Mouse (Mus musculus) stomach, embryonic 14.5 days (tissue): ENCODE results near the gene Maml1. TPM values are rescaled to one million over a fixed set of nuclear protein-coding genes. Genes with fewer than 3 reads are reported as not detected.

ENCODE experiments used
- ATAC-seq: fragments of 200-750 bp; cut with Nextera tagmentation; 2 replicates; pipeline ENCODE4 v1.8.0; 2017; ENCODE audit warnings: low read depth, moderate TSS enrichment; ENCODE audit not compliant: insufficient number of reproducible peaks, insufficient read depth, low FRiP score
- H3K27ac ChIP-seq: fragments of 300-500 bp; sonication (generic); 2 replicates; pipeline ENCODE4 v1.5.1; 2014; ENCODE audit warnings: mild to moderate bottlenecking, low read length, moderate library complexity, mixed read lengths
- H3K27me3 ChIP-seq: fragments of 300-500 bp; sonication (generic); 2 replicates; pipeline ENCODE4 v1.6.1; 2014; ENCODE audit warnings: low read length, control low read depth, mixed read lengths; ENCODE audit not compliant: control insufficient read depth, insufficient read depth
- H3K36me3 ChIP-seq: fragments of 300-500 bp; sonication (generic); 2 replicates; pipeline ENCODE4 v1.6.1; 2014; ENCODE audit warnings: mild to moderate bottlenecking, control low read depth, low read length, moderate library complexity, mixed read lengths; ENCODE audit not compliant: control insufficient read depth, insufficient read depth
- H3K4me1 ChIP-seq: fragments of 300-500 bp; sonication (generic); 2 replicates; pipeline ENCODE4 v1.6.1; 2014; ENCODE audit warnings: low read length, control low read depth, mixed read lengths; ENCODE audit not compliant: control insufficient read depth, insufficient read depth
- H3K4me2 ChIP-seq: fragments of 300-500 bp; sonication (generic); replicated peaks from 2 replicates; pipeline ENCODE4 v1.6.1; 2014; ENCODE audit warnings: low read depth, low read length, control low read depth
- H3K4me3 ChIP-seq: fragments of 300-500 bp; sonication (generic); 2 replicates; pipeline ENCODE4 v1.5.1; 2014; ENCODE audit warnings: low read depth, low read length, control low read depth
- H3K9ac ChIP-seq: fragments of 300-500 bp; sonication (generic); replicated peaks from 2 replicates; pipeline ENCODE4 v1.6.1; 2014; ENCODE audit warnings: low read depth, mild to moderate bottlenecking, control low read depth, low read length, moderate library complexity, mixed read lengths
- H3K9me3 ChIP-seq: fragments of 300-500 bp; sonication (generic); 2 replicates; pipeline ENCODE4 v1.6.1; 2016; ENCODE audit warnings: low read depth, low read length, control low read depth; ENCODE audit not compliant: control insufficient read depth
- WGBS: fragments of 180-500 bp; shearing (Covaris S2); extraction: QIAGEN DNeasy Blood & Tissue Kit; methylation state at CpG from one replicate; pipeline ENCODE4 v1.1.7; 2014; 5-methylcytosine and 5-hydroxymethylcytosine counted together
- polyA plus RNA-seq: library from polyadenylated mRNA; unstranded; fragments of >200 nt; fragmentation: Nextera tagmentation; extraction: Ambion mirVana; gene quantifications from 2 replicates; pipeline ENCODE4 v1.2.1, GENCODE M21; 2014

Maml1 gene
- polyA plus RNA-seq, 1 experiment from 2014 or later = 9.9 TPM

GRCm38 (mm10) chr11:50243926-50244325 is 48.2 kb downstream of the Maml1 start:
- 76% methylated on average over 6 of the region's 6 CpGs for WGBS
- no peaks in the 10 kb centered on the region for H3K36me3 ChIP-seq
- ATAC-seq = no peak
- no peak overlapping the region for H3K4me2 ChIP-seq
- H3K27ac ChIP-seq = no peak overlapping the region
- H3K4me3 ChIP-seq = no peak overlapping the region
- no peaks in the 10 kb centered on the region for H3K9me3 ChIP-seq
- H3K9ac ChIP-seq = no peak overlapping the region
- H3K4me1 ChIP-seq = no peaks in the 10 kb centered on the region
- H3K27me3 ChIP-seq = no peaks in the 10 kb centered on the region

DNA sequence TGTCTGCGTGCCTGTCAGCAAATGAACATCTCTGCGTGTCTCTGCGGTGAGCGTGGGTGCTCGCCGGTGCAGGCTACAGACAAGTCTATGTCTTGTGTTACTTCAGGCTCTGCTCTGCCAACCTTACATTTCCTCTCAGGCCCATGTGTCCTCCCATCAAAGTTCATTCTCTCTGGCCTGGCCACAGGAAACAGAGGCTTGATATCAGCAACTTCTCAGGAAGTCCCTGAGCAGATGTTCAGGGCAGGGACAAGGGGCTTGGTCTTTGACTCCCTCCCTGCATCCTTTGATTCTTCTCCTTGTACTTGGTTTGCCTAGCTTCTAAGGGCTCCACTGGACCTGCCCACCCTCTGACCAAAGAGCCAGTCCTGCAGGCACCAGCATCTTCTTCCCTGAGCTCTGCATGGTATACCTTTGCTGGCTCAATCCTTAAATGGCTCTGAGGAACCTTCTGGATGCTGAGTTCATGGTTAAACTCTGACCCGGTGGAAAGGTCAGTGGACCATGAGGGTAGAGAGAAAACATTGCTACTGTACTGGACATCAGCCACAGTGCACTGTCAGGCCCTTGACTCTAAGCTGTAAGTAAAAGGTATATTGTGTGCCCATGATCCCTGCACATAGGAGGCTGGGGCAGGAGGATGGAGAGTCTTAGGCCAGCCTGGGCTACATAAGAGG is 51.7 kb downstream of the Maml1 start:
- no peak for ATAC-seq
- WGBS = 91% methylated on average over 7 of the region's 7 CpGs

DNA sequence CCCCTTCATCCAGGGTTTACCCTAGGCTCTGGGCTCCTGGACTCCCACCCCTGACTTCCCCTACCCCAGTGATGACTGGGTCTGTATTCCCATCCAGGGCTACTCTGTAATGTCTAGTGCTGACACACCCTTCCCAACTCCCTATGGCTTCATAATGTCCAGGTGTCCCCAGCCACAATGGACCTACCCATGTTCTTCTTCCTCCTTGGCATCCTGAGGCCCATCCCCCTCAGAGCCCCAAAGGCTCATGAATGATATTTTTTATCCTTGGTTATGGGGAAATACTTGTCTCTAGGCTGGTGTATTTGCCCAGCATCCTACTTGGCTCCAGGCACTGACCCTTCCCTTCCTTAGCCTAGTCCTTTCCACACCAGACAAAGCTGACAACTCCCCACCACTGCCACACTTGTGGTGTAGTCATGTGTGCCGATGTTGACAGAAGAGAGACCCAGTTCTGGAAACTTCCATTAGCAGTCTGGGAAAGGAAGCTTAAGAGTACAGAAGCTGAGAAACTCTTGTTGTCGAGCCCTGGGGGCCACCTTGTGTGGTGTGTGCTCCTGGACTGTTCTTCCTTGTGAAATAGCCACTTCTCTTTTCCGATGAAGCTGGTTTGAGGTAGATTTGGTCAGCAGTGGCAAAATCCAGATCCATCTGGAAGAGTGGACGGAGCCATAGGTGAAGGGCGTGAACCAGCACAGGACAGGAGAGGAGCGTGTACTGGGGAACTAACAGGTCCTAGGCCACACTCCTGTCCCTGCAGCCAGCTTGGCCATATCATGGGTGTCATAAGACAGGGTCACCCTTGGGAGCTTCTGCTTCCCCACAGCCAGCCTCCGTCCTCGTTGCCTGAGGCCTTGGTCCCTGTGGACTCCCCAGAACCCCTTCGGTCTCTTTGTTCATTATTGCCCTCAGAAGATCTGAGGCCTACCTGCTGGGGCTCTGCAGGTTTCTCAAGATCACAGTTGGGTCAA is 53.0 kb downstream of the Maml1 start:
- no peak overlapping the region for H3K4me3 ChIP-seq
- peaks cover 6% of the 10 kb centered on the region; the same call in 1 of the 2 replicates for H3K27me3 ChIP-seq
- 0 out of 2 replicates have a peak, but pooled peaks cover 8% of the 10 kb centered on the region for H3K4me1 ChIP-seq
- no peak for ATAC-seq
- H3K36me3 ChIP-seq = peaks cover 9% of the 10 kb centered on the region
- H3K27ac ChIP-seq = no peak overlapping the region
- H3K9me3 ChIP-seq = no peaks in the 10 kb centered on the region
- no peak overlapping the region for H3K4me2 ChIP-seq
- H3K9ac ChIP-seq = no peak overlapping the region
- WGBS = 90% methylated on average over 9 of the region's 9 CpGs

More for the DNA sequence above, 51.7 kb downstream of the Maml1 start:
- no peaks in the 10 kb centered on the region for H3K9me3 ChIP-seq
- peaks cover 6% of the 10 kb centered on the region; the same call in 1 of the 2 replicates for H3K27me3 ChIP-seq
- no peak overlapping the region for H3K4me3 ChIP-seq
- H3K4me2 ChIP-seq = no peak overlapping the region
- H3K9ac ChIP-seq = no peak overlapping the region
- no peak overlapping the region for H3K27ac ChIP-seq
- no peaks in the 10 kb centered on the region; the same call in 1 of the 2 replicates for H3K36me3 ChIP-seq
- 0 out of 2 replicates have a peak, but pooled peaks cover 8% of the 10 kb centered on the region for H3K4me1 ChIP-seq

- WGBS = 49% methylated on average over 10 of the region's 10 CpGs
- Histone ChIP-seq H3K36me3 (peaks cover 16% of the 10 kb centered on the region), H3K9me3 (no peaks in the 10 kb centered on the region), H3K4me3 (peak within 1 kb of the TSS; percentile 49), H3K4me1 (0 out of 2 replicates have a peak, but pooled peaks cover 8% of the 10 kb centered on the region), H3K9ac (peak within 1 kb of the TSS; percentile 45; the same call in 1 of the 2 replicates), H3K27ac (no peak within 1 kb of the TSS), H3K27me3 (peaks cover 6% of the 10 kb centered on the region; the same call in 1 of the 2 replicates), H3K4me2 (peak within 1 kb of the TSS; percentile 87)
- ATAC-seq = no peak
Measured at GRCm38 (mm10) chr11:50238324-50238723, 53.8 kb downstream of the Maml1 start, which contains the start of gene Ltc4s. Ltc4s (minus strand) TSS chr11:50238616.

DNA sequence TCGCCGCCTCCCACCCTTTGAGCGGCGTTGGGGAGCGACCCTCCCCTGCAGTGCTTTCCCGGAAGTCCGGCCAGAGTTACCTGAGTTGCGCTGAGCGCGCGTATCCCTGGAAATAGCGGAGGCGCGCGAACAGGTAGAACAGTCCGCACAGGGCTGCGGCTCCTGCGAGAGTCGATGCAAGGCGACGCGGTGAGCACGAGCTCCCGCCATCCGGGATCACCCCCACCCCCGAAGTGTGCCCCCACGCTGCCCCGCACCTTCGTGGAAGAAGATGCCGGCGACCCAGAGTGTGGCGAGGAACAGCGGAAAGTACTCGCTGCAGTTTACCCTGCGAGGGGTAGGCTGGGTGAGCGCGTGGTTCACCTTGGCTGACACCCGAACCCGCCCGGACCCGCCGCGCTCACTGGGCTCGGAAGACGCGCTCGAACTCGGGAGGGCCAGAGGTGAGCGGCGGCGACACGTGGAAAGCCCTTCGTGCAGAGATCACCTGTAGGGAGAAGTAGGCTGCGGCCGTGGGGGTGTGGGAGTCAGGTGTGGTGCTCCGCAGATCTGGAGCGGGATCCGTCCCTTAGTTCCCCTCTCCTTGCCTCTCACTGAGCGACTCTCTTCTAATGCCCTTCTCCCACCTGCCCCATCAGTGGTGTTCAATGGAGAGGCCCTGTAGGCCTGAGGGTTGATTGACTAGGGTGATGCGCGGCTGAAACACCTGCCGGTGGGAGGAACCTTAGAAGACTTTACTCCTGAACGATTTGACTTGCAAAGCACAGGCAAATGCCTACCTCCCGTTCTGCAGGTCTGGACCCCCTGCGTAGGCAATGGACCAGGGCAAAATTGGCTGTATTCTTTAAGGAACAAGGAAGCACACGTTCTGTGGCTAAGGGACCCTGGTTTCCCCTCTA is 54.9 kb downstream of the Maml1 start:
- peak overlapping the region; percentile 49 for H3K4me3 ChIP-seq
- peaks cover 28% of the 10 kb centered on the region for H3K36me3 ChIP-seq
- peak overlapping the region; percentile 87 for H3K4me2 ChIP-seq
- H3K9me3 ChIP-seq = no peaks in the 10 kb centered on the region
- H3K27me3 ChIP-seq = peaks cover 6% of the 10 kb centered on the region; the same call in 1 of the 2 replicates
- WGBS = 1% methylated on average over 66 of the region's 66 CpGs
- H3K9ac ChIP-seq = peak overlapping the region; percentile 45; the same call in 1 of the 2 replicates
- H3K4me1 ChIP-seq = 0 out of 2 replicates have a peak, but pooled peaks cover 8% of the 10 kb centered on the region
- H3K27ac ChIP-seq = no peak overlapping the region
- ATAC-seq = peak; percentile 34

DNA sequence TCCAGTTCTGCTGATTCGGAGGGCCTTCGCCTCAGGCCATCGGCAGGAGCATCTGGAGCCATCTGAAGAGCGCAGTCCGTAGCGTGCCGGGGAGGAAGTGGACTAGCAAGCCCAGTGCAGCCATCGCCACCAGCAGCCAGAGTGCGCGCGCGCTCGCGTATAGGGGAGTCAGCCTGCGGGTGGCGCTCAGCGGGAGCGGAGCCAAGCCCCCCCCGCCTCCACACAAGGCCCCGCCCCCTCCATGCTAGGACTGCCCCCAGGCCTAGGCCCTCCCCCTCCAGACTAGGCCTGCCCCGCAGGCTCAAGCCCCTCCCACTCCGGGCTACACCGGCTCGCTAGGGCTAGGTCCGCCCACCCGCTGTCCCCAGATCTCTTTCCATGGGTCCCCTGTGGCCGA is 55.6 kb downstream of the Maml1 start:
- Histone ChIP-seq H3K4me1 (0 out of 2 replicates have a peak, but pooled peaks cover 8% of the 10 kb centered on the region), H3K9ac (peak overlapping the region; percentile 45; the same call in 1 of the 2 replicates), H3K36me3 (peaks cover 30% of the 10 kb centered on the region), H3K4me3 (peak overlapping the region; percentile 49), H3K4me2 (peak overlapping the region; percentile 87), H3K27me3 (peaks cover 6% of the 10 kb centered on the region; the same call in 1 of the 2 replicates), H3K9me3 (no peaks in the 10 kb centered on the region), H3K27ac (no peak overlapping the region)
- under 1% methylated on average over 25 of the region's 27 CpGs for WGBS
- ATAC-seq = peak; percentile 95

DNA sequence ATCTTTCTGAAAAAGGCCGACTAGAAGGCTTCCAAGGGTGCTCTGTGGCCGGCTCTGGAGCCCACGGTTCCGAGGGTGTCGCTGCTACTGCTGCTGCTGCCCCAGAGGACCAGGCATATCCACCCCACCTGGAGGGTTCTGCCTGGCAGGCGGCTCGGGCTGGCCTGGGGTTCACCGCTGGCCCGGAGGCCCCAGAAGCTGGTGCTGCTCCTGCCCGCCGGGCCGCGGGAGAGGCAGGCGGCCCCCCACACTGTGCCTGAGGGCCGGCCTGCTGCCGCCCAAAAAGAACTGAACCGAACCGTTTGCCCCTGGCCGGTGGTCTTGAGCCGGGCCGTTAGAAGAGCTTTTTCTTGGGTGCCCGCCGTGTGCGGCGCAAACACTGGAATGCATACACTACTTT is 57.5 kb downstream of the Maml1 start:
- Histone ChIP-seq H3K4me1 (peaks cover 10% of the 10 kb centered on the region; the same call in 1 of the 2 replicates), H3K9ac (no peak overlapping the region), H3K36me3 (peaks cover 30% of the 10 kb centered on the region), H3K27me3 (peaks cover 6% of the 10 kb centered on the region; the same call in 1 of the 2 replicates), H3K27ac (no peak overlapping the region), H3K4me3 (no peak overlapping the region), H3K4me2 (no peak overlapping the region), H3K9me3 (no peaks in the 10 kb centered on the region)
- 94% methylated on average over 23 of the region's 25 CpGs for WGBS
- ATAC-seq = no peak
